Mouse (Mus musculus): Measurements from ENCODE around the gene Ppox.
A peak's percentile ranks its signal among the peaks of the same experiment; 100 is the strongest.
"Not testable (repeated sequence)": the region's sequence is repeated elsewhere in the genome, so short reads cannot be mapped to it uniquely, and the experiment has no call there.

The Ppox gene

DNA sequence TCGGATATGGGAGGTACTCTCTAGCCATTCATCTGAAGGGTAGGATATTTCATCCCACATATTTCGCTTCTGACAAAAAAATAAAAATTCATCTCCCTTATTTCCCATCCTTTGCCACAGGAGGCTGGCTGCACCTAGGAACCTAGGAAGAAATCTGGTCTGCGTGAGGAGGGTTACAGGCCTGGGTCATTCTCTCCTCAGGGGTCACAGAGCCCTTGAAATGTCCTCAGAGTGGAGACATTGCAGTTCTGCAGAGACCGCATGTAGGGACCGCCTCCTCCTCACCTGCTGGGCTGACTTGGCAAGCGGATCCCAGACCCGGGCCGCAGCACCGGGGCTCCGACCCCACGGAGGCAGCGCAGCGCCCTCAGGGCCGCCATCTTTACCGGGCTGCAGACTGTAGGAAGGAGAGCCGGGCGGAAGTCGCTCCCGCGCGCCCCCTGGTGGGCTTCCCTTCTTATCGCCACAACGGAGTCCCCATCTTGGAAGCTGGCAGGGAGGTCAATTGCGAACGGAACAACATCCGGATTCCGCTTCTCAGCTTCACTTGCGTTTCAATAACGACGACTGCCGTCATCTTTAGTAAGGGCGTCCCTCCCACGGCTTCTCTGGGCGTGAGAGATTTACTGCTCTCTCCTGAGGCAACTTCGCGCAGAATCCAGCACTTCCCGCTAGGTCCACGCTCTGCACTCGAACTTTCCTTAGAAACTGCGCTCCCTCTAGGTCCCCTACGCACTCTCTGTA, 34.1 kb downstream of the Ppox start:
- peak; percentile 95 to 97 for DNase-seq (ENCODE audit: low read depth in 2 of 2, low spot score in 2 of 2)

DNA sequence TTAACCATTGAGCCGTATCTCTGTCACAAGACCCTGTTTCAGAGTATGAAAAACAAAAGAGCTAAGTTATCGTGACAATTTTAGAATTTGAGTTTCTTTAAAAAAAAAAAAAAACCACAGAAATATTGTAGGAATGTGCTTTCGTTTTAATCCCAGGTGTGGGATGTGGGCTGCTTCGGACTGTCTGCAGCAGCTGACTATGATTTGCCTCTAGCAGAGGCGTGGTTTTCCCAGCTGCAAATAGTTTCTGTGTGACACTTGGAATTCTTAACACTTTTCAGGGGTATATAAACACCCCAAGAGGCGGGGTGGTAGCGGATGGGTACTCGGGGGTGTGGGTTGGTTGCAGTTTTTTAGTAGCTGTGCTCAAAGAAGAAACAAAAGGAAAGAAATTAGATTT, 35.6 kb downstream of the Ppox start:
- DNase-seq (ENCODE audit: low read depth in 2 of 2, low spot score in 2 of 2), result no peak

- DNase-seq (ENCODE audit: low read depth in 2 of 2, low spot score in 2 of 2), result not testable (repeated sequence)
Measured at GRCm38 (mm10) chr1:171241952-171242351, 39.0 kb downstream of the Ppox start.

DNA sequence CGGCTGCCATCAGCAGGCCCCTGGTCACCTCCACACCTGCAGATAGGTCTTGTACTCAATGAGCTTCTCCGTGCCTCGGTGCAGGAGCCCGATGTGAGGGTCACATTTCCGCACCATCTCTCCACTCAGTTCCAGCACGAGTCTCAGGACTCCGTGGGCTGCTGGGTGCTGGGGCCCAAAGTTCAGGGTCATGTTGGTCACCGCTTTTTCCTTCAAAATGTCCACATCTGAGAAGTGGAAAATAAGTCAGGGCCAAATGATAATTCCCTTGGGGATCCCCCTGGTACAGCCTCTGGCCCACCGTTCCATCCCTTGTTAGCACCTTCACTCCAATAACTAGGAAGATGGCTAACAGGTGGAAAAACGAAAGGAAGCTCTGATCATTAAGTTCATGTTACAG, 40.1 kb downstream of the Ppox start:
- DNase-seq (ENCODE audit: low read depth in 2 of 2, low spot score in 2 of 2), result no peak

- no peak for DNase-seq (ENCODE audit: low read depth in 2 of 2, low spot score in 2 of 2)
Measured at GRCm38 (mm10) chr1:171239992-171240744, 40.8 kb downstream of the Ppox start.

- peak; percentile 32 to 37 for DNase-seq (ENCODE audit: low read depth in 2 of 2, low spot score in 2 of 2)
Measured at GRCm38 (mm10) chr1:171238463-171238862, 42.5 kb downstream of the Ppox start.

DNA sequence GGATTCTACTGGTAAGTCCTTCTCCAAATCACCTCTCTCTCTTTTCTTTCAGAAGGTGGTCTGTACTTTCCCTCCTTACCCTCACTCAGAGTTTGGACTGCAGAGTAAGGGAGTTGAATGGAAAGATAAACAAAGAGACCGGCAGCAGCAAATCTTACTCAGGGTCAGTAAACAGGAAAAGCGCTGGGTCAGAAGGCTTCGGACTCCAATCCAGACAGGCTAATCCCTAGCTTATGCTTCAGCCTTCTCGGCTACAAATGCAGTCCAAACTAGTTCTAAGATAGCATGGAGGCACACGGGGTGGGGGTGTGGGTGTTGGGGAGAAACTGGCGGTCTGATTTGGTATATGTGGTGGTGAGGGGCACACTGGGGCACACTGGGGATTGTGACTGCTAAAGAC, 43.5 kb downstream of the Ppox start:
- no peak for DNase-seq (ENCODE audit: low read depth in 2 of 2, low spot score in 2 of 2)

GRCm38 (mm10) chr1:171235791-171236190, 45.2 kb downstream of the Ppox start:
- DNase-seq (ENCODE audit: low read depth in 2 of 2, low spot score in 2 of 2), result no peak

DNA sequence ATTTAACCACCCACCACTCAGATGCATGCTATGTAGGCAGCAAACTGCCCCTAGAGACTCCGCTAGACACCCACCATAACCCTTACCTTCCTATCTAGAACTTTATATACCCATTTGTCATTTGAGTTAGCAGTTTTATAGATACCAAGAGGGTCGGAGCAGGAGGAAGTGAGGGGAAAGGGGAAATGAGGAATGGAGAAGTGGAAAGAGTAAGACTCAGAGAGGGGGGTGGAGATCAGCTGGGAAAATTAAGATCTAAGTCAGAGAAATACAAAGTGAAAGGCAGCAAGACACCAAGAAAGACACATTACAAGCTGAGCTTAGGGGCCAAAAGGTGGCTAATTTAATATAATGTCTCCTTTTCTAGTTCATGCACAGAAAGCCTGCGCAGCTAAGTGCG, 46.4 kb downstream of the Ppox start:
- DNase-seq (ENCODE audit: low read depth in 2 of 2, low spot score in 2 of 2), result no peak

- no peak for DNase-seq (ENCODE audit: low read depth in 2 of 2, low spot score in 2 of 2)
Measured at GRCm38 (mm10) chr1:171234126-171234525, 46.9 kb downstream of the Ppox start, which contains the start of gene Fcer1g. Fcer1g (minus strand) TSS chr1:171234365.

DNA sequence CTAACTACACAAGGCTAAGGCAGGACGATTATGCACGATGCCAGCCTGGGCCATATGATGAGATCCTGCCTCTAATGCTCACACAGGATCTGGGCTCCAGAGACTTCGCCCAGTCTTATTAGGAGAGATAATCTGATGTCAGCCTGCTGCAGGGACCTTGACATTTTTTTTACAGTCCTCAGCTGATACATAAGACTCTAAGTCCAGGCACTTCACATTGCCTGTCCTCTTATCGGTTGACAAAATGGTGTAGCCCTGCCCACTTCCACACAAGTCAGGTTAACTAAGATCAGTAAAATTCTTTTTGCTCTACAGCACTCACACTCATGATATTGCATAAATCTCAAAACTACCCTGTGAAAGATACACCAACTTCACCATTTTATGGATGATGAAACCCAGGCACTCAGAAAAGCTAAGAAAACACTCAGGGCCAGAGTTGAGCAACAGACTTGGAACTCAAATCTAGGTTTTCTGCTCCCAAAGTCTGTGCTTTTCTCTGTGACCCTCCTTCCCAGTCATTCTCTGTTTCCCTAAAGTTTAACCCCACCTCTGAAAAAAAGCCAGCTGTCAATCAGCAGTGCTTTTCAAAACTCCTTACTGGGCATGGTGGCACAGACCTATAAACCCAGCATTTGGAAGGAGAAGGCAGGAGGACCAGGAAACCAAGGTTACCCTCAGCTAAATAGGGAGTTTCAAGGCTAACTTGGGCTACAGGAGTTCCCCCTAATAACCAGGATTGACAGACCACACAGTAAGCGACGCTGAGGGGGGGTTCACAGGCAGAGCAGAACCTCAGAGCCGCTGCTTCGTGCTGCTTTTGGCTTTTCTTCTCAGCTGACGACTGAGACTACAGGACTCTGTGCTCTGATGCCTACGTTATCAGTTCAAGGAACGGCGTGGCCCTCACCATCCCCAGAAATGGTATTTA, 47.9 kb downstream of the Ppox start:
- no peak for DNase-seq (ENCODE audit: low read depth in 2 of 2, low spot score in 2 of 2)

DNA sequence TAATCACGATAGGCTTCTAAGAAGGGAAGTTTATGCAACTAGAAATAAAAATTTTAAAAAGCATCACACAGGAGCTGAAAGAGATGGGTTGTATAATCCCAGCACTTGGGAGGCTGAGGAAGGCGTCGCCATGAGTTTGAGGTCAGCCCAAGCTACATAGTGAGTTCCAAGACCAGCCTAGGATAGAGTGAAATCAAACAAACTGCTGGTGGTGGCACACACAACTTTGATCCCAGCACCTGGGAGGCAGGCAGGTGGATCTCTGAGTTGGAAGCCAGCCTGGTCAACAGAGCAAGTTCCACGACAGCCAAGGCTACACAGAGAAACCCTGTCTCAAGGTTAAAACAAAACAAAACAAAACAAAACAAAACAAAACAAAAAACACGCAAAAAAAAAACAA, 48.6 kb downstream of the Ppox start:
- no peak for DNase-seq (ENCODE audit: low read depth in 2 of 2, low spot score in 2 of 2)

GRCm38 (mm10) chr1:171231844-171232243, 49.1 kb downstream of the Ppox start:
- DNase-seq (ENCODE audit: low read depth in 2 of 2, low spot score in 2 of 2), result no peak

DNA sequence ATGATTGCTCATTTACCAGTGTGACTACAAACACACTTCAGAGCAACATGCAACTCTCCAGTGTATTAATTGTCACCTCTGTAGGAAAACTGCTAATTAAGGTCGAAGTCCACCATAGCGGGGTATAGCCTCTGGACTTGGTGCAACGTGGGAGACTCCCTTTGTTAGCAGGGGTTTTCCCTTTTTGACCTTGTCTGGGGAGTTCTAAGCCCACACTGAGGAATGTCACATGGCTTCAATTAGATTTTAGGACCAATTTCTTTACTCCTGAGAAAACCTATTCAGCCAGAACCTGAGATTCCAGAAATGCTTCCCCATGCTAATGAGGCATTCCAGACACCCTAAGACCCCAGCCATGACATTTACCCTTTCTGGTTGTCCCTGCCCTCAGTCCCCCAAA, 50.8 kb downstream of the Ppox start:
- no peak for DNase-seq (ENCODE audit: low read depth in 2 of 2, low spot score in 2 of 2)

DNA sequence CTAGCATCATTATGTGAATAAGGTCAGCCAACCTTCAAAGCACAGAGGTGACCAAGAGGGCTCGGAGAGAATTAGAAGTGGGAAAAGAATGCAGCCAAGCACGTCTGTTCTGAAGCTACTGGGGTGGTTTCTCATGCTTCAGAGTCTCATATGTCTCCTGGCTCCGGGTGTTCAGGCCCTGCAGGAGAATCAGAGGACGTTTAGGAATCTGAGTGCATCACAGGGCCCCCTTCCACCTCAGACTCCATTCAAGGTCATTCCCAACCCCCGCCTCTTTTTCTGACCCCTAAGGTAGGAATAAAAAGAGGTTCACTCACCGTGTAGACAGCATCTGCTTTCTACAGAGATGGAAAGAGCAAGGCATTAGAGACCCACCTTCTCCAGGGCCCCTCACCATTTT, 51.2 kb downstream of the Ppox start:
- DNase-seq (ENCODE audit: low read depth in 2 of 2, low spot score in 2 of 2), result no peak

GRCm38 (mm10) chr1:171227879-171228278, 53.1 kb downstream of the Ppox start:
- DNase-seq (ENCODE audit: low read depth in 2 of 2, low spot score in 2 of 2), result no peak

DNA sequence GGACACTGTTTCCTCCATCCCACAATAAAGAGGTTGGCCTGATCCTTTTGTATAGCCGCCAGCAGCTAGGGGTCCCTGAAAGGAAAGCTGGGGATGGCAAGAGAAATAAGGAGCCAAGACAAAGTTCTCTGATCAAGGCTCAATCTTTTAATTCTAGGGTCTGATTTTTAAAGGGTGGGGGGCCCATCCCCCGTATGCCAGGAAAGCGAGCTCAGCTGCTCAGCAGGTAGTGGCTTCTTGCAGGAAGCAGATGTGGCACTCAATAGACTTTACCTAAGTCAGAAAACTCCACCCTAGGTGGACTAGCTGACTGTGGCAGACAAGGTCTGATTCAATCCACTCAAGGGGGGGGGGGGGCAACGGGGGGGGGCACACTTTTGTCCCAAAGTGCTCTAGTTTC, 54.2 kb downstream of the Ppox start:
- DNase-seq (ENCODE audit: low read depth in 2 of 2, low spot score in 2 of 2), result no peak
